Mouse (Mus musculus) left cerebral cortex, adult 8-10 months (tissue): ENCODE measurements at regions not wholly inside any gene's neighbourhood (a gene's known extent, or its start where the extent isn't known, plus 50 kb on each side); places are given as distances from the start of the nearest gene placed in this dataset.

Experiments used
- DNase-seq, 2 experiments: peaks; one replicate each; pipeline ENCODE4 v3.0.0; 2022; ENCODE audit warnings: low spot score in 2 of 2

- DNase-seq: no peak
Observed at GRCm38 (mm10) chr3:60698189-60698588, 225.6 kb downstream of the Mbnl1 start.

GRCm38 (mm10) chr3:60707139-60707538 is 234.5 kb downstream of the Mbnl1 start:
- no peak for DNase-seq

GRCm38 (mm10) chr3:60712896-60713295 is 240.3 kb downstream of the Mbnl1 start:
- no peak for DNase-seq

- no peak for DNase-seq
Observed at GRCm38 (mm10) chr3:60720322-60720721, 247.7 kb downstream of the Mbnl1 start.

GRCm38 (mm10) chr3:60731331-60731730 is 258.7 kb downstream of the Mbnl1 start:
- no peak for DNase-seq

GRCm38 (mm10) chr3:60740543-60741294 is 261.9 kb upstream of the P2ry1 start:
- DNase-seq: no peak

- DNase-seq: no peak
Observed at GRCm38 (mm10) chr3:60741379-60741778, 261.2 kb upstream of the P2ry1 start.

- no peak for DNase-seq
Observed at GRCm38 (mm10) chr3:60742232-60742631, 260.4 kb upstream of the P2ry1 start.

- DNase-seq: no peak
Observed at GRCm38 (mm10) chr3:60745075-60745474, 257.5 kb upstream of the P2ry1 start.

GRCm38 (mm10) chr3:60758568-60758967 is 244.0 kb upstream of the P2ry1 start:
- no peak for DNase-seq

- DNase-seq: no peak
Observed at GRCm38 (mm10) chr3:60759046-60759445, 243.5 kb upstream of the P2ry1 start.

GRCm38 (mm10) chr3:60762874-60763273 is 239.7 kb upstream of the P2ry1 start:
- DNase-seq: no peak

- no peak for DNase-seq
Observed at GRCm38 (mm10) chr3:60765079-60765478, 237.5 kb upstream of the P2ry1 start.

- DNase-seq: no peak
Observed at GRCm38 (mm10) chr3:60768996-60769395, 233.6 kb upstream of the P2ry1 start.

GRCm38 (mm10) chr3:60771866-60772265 is 230.7 kb upstream of the P2ry1 start:
- DNase-seq: no peak

- no peak for DNase-seq
Observed at GRCm38 (mm10) chr3:60773383-60773782, 229.2 kb upstream of the P2ry1 start.

GRCm38 (mm10) chr3:60785137-60785875 is 217.3 kb upstream of the P2ry1 start:
- no peak for DNase-seq

- no peak for DNase-seq
Observed at GRCm38 (mm10) chr3:60787989-60788388, 214.6 kb upstream of the P2ry1 start.

GRCm38 (mm10) chr3:60789441-60789840 is 213.2 kb upstream of the P2ry1 start:
- no peak for DNase-seq

GRCm38 (mm10) chr3:60792166-60792565 is 210.4 kb upstream of the P2ry1 start:
- DNase-seq: no peak

- no peak for DNase-seq
Observed at GRCm38 (mm10) chr3:60796207-60796606, 206.4 kb upstream of the P2ry1 start.

GRCm38 (mm10) chr3:60797808-60798207 is 204.8 kb upstream of the P2ry1 start:
- peak in 1 of 2 experiments; percentile 12 for DNase-seq

- no peak for DNase-seq
Observed at GRCm38 (mm10) chr3:60798461-60798860, 204.1 kb upstream of the P2ry1 start.
